Mouse (Mus musculus): ENCODE measurements around the gene Fars2. TPM values are rescaled to one million over a fixed set of nuclear protein-coding genes. Genes with fewer than 3 reads are reported as not detected.
"Not testable (repeated sequence)": the region's sequence is repeated elsewhere in the genome, so short reads cannot be mapped to it uniquely, and the experiment has no call there.

The Fars2 gene
- polyA plus RNA-seq, 1 experiment from 2014 or later: 31.7 TPM

GRCm38 (mm10) chr13:36156340-36156931 is 39.2 kb downstream of the Fars2 start:
- Histone ChIP-seq H3K9me3 (ENCODE audit: control insufficient read depth, low read length) (no peaks in the 10 kb centered on the region), H3K9ac (ENCODE audit: low read depth, low read length) (no peak overlapping the region), H3K27me3 (ENCODE audit: control insufficient read depth, insufficient read depth, low read length) (no peaks in the 10 kb centered on the region), H3K4me3 (ENCODE audit: low read length) (no peak overlapping the region), H3K27ac (ENCODE audit: low read depth, low read length) (no peak overlapping the region), H3K36me3 (ENCODE audit: control insufficient read depth, insufficient read depth, low read length) (no peaks in the 10 kb centered on the region), H3K4me2 (replicated peaks; ENCODE audit: low read depth, low read length) (no peak overlapping the region), H3K4me1 (ENCODE audit: control insufficient read depth, insufficient read depth, low read length) (no peaks in the 10 kb centered on the region)
- ATAC-seq (ENCODE audit: low FRiP score, low TSS enrichment): no peak
- 90% methylated on average over 7 of the region's 7 CpGs for WGBS

- Histone ChIP-seq H3K4me1 (ENCODE audit: control insufficient read depth, insufficient read depth, low read length) (no peaks in the 10 kb centered on the region), H3K9me3 (ENCODE audit: control insufficient read depth, low read length) (no peaks in the 10 kb centered on the region), H3K27ac (ENCODE audit: low read depth, low read length) (no peak overlapping the region), H3K9ac (ENCODE audit: low read depth, low read length) (no peak overlapping the region), H3K4me2 (replicated peaks; ENCODE audit: low read depth, low read length) (no peak overlapping the region), H3K27me3 (ENCODE audit: control insufficient read depth, insufficient read depth, low read length) (no peaks in the 10 kb centered on the region), H3K4me3 (ENCODE audit: low read length) (no peak overlapping the region), H3K36me3 (ENCODE audit: control insufficient read depth, insufficient read depth, low read length) (no peaks in the 10 kb centered on the region)
- 90% methylated on average over 5 of the region's 5 CpGs for WGBS
- ATAC-seq (ENCODE audit: low FRiP score, low TSS enrichment): no peak
These were observed 46.2 kb downstream of the Fars2 start for GRCm38 (mm10) chr13:36163411-36163810.

GRCm38 (mm10) chr13:36163898-36164297 is 46.7 kb downstream of the Fars2 start:
- no peak overlapping the region for H3K4me2 ChIP-seq (replicated peaks; ENCODE audit: low read depth, low read length)
- no peaks in the 10 kb centered on the region for H3K36me3 ChIP-seq (ENCODE audit: control insufficient read depth, insufficient read depth, low read length)
- no peak overlapping the region for H3K9ac ChIP-seq (ENCODE audit: low read depth, low read length)
- H3K4me1 ChIP-seq (ENCODE audit: control insufficient read depth, insufficient read depth, low read length): no peaks in the 10 kb centered on the region
- no peak for ATAC-seq (ENCODE audit: low FRiP score, low TSS enrichment)
- WGBS: 85% methylated on average over 1 of the region's 1 CpGs
- H3K27me3 ChIP-seq (ENCODE audit: control insufficient read depth, insufficient read depth, low read length): no peaks in the 10 kb centered on the region
- no peak overlapping the region for H3K4me3 ChIP-seq (ENCODE audit: low read length)
- no peak overlapping the region for H3K27ac ChIP-seq (ENCODE audit: low read depth, low read length)
- no peaks in the 10 kb centered on the region for H3K9me3 ChIP-seq (ENCODE audit: control insufficient read depth, low read length)

- not testable (repeated sequence) for ATAC-seq (ENCODE audit: low FRiP score, low TSS enrichment); H3K4me3 ChIP-seq (ENCODE audit: low read length); H3K27ac ChIP-seq (ENCODE audit: low read depth, low read length); H3K27me3 ChIP-seq (ENCODE audit: control insufficient read depth, insufficient read depth, low read length); H3K4me1 ChIP-seq (ENCODE audit: control insufficient read depth, insufficient read depth, low read length); H3K36me3 ChIP-seq (ENCODE audit: control insufficient read depth, insufficient read depth, low read length); H3K4me2 ChIP-seq (replicated peaks; ENCODE audit: low read depth, low read length); H3K9me3 ChIP-seq (ENCODE audit: control insufficient read depth, low read length); H3K9ac ChIP-seq (ENCODE audit: low read depth, low read length)
- WGBS: 72% methylated on average over 2 of the region's 2 CpGs
These were observed 55.8 kb downstream of the Fars2 start for GRCm38 (mm10) chr13:36172981-36173380.

- no peaks in the 10 kb centered on the region for H3K9me3 ChIP-seq (ENCODE audit: control insufficient read depth, low read length)
- no peak overlapping the region for H3K9ac ChIP-seq (ENCODE audit: low read depth, low read length)
- no peak overlapping the region for H3K4me2 ChIP-seq (replicated peaks; ENCODE audit: low read depth, low read length)
- 94% methylated on average over 5 of the region's 5 CpGs for WGBS
- H3K36me3 ChIP-seq (ENCODE audit: control insufficient read depth, insufficient read depth, low read length): no peaks in the 10 kb centered on the region
- H3K27ac ChIP-seq (ENCODE audit: low read depth, low read length): no peak overlapping the region
- H3K27me3 ChIP-seq (ENCODE audit: control insufficient read depth, insufficient read depth, low read length): no peaks in the 10 kb centered on the region
- H3K4me3 ChIP-seq (ENCODE audit: low read length): no peak overlapping the region
- no peak for ATAC-seq (ENCODE audit: low FRiP score, low TSS enrichment)
- H3K4me1 ChIP-seq (ENCODE audit: control insufficient read depth, insufficient read depth, low read length): no peaks in the 10 kb centered on the region
These were observed 56.9 kb downstream of the Fars2 start for GRCm38 (mm10) chr13:36174101-36174500.

- Histone ChIP-seq H3K9ac (ENCODE audit: low read depth, low read length) (no peak overlapping the region), H3K4me2 (replicated peaks; ENCODE audit: low read depth, low read length) (no peak overlapping the region), H3K27me3 (ENCODE audit: control insufficient read depth, insufficient read depth, low read length) (no peaks in the 10 kb centered on the region), H3K4me1 (ENCODE audit: control insufficient read depth, insufficient read depth, low read length) (no peaks in the 10 kb centered on the region), H3K36me3 (ENCODE audit: control insufficient read depth, insufficient read depth, low read length) (no peaks in the 10 kb centered on the region), H3K27ac (ENCODE audit: low read depth, low read length) (no peak overlapping the region), H3K4me3 (ENCODE audit: low read length) (no peak overlapping the region), H3K9me3 (ENCODE audit: control insufficient read depth, low read length) (no peaks in the 10 kb centered on the region)
- WGBS: 88% methylated on average over 4 of the region's 4 CpGs
- ATAC-seq (ENCODE audit: low FRiP score, low TSS enrichment): no peak
These were observed 57.6 kb downstream of the Fars2 start for GRCm38 (mm10) chr13:36174772-36175171.

- no peaks in the 10 kb centered on the region for H3K9me3 ChIP-seq (ENCODE audit: control insufficient read depth, low read length)
- no peak for ATAC-seq (ENCODE audit: low FRiP score, low TSS enrichment)
- H3K4me3 ChIP-seq (ENCODE audit: low read length): no peak overlapping the region
- H3K4me1 ChIP-seq (ENCODE audit: control insufficient read depth, insufficient read depth, low read length): no peaks in the 10 kb centered on the region
- no peaks in the 10 kb centered on the region for H3K36me3 ChIP-seq (ENCODE audit: control insufficient read depth, insufficient read depth, low read length)
- H3K9ac ChIP-seq (ENCODE audit: low read depth, low read length): no peak overlapping the region
- 90% methylated on average over 2 of the region's 2 CpGs for WGBS
- H3K27me3 ChIP-seq (ENCODE audit: control insufficient read depth, insufficient read depth, low read length): no peaks in the 10 kb centered on the region
- H3K27ac ChIP-seq (ENCODE audit: low read depth, low read length): no peak overlapping the region
- H3K4me2 ChIP-seq (replicated peaks; ENCODE audit: low read depth, low read length): no peak overlapping the region
These were observed 64.0 kb downstream of the Fars2 start for GRCm38 (mm10) chr13:36181231-36181630.

- Histone ChIP-seq H3K9me3 (ENCODE audit: control insufficient read depth, low read length) (no peaks in the 10 kb centered on the region), H3K4me2 (replicated peaks; ENCODE audit: low read depth, low read length) (no peak overlapping the region), H3K4me3 (ENCODE audit: low read length) (no peak overlapping the region), H3K27me3 (ENCODE audit: control insufficient read depth, insufficient read depth, low read length) (no peaks in the 10 kb centered on the region), H3K9ac (ENCODE audit: low read depth, low read length) (no peak overlapping the region), H3K4me1 (ENCODE audit: control insufficient read depth, insufficient read depth, low read length) (no peaks in the 10 kb centered on the region), H3K27ac (ENCODE audit: low read depth, low read length) (no peak overlapping the region), H3K36me3 (ENCODE audit: control insufficient read depth, insufficient read depth, low read length) (no peaks in the 10 kb centered on the region)
- ATAC-seq (ENCODE audit: low FRiP score, low TSS enrichment): no peak
- 90% methylated on average over 2 of the region's 2 CpGs for WGBS
These were observed 73.4 kb downstream of the Fars2 start for GRCm38 (mm10) chr13:36190577-36190976.

GRCm38 (mm10) chr13:36193484-36194113 is 76.4 kb downstream of the Fars2 start:
- Histone ChIP-seq H3K4me2 (replicated peaks; ENCODE audit: low read depth, low read length) (no peak overlapping the region), H3K27me3 (ENCODE audit: control insufficient read depth, insufficient read depth, low read length) (no peaks in the 10 kb centered on the region), H3K9me3 (ENCODE audit: control insufficient read depth, low read length) (no peaks in the 10 kb centered on the region), H3K9ac (ENCODE audit: low read depth, low read length) (no peak overlapping the region), H3K4me1 (ENCODE audit: control insufficient read depth, insufficient read depth, low read length) (no peaks in the 10 kb centered on the region), H3K27ac (ENCODE audit: low read depth, low read length) (no peak overlapping the region), H3K36me3 (ENCODE audit: control insufficient read depth, insufficient read depth, low read length) (no peaks in the 10 kb centered on the region), H3K4me3 (ENCODE audit: low read length) (no peak overlapping the region)
- WGBS: 71% methylated on average over 5 of the region's 5 CpGs
- no peak for ATAC-seq (ENCODE audit: low FRiP score, low TSS enrichment)
